Mouse (Mus musculus): Measurements from ENCODE around the gene Gstt4.

DNA sequence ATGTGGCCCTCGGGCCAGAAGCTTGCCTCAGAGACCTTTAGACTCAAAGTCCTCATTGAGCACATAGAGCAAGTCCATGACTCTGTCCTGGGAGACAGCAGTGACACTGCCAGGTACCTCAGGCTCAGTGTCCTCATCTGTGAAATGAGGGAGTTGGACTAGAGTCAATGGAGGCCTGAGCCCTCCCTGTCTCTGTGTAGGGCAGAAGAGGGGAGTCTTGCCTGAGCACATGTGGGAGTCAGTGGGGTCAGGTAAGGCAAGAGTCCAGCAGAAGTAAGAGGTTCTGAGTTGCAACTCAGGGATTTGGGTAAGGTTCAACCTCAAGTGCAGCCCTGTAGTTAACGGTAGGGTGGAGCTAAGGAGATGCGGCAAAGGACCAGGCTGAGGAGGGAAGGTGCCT, 34.6 kb upstream of the Gstt4 start:
- TF ChIP-seq POLR2A (IDR thresholded peaks at IDR 0.05; ENCODE audit: low read depth, low read length) (no peak), CTCF (IDR thresholded peaks at IDR 0.05; ENCODE audit: extremely low read depth, insufficient read length, insufficient replicate concordance, low read depth, low read length) (no peak)

Data from small intestine, adult 2 months (tissue).